Mouse (Mus musculus) heart, postnatal 0 days (tissue): ENCODE measurements around the gene Rmnd5a. TPM values are rescaled to one million over a fixed set of nuclear protein-coding genes. Genes with fewer than 3 reads are reported as not detected.
"Not testable (repeated sequence)": the region's sequence is repeated elsewhere in the genome, so short reads cannot be mapped to it uniquely, and the experiment has no call there.

Source experiments
- ATAC-seq: fragments of 200-750 bp; cut with Nextera tagmentation; 2 replicates; pipeline ENCODE4 v1.8.0; 2017; ENCODE audit warnings: low read depth, moderate number of reproducible peaks, moderate library complexity; ENCODE audit not compliant: insufficient read depth
- DNase-seq: peaks from one replicate; pipeline ENCODE4 v3.0.0-alpha.2; 2016; ENCODE audit warnings: low spot score
- H3K27ac ChIP-seq: fragments of 300-500 bp; sonication (generic); 2 replicates; pipeline ENCODE4 v1.5.1; 2014; ENCODE audit warnings: low read depth, mild to moderate bottlenecking
- H3K27me3 ChIP-seq: fragments of 300-500 bp; sonication (generic); 2 replicates; pipeline ENCODE4 v1.6.1; 2014; ENCODE audit warnings: low read length, mixed read lengths; ENCODE audit not compliant: control insufficient read depth, insufficient read depth
- H3K36me3 ChIP-seq: fragments of 300-500 bp; sonication (generic); replicated peaks from 2 replicates; pipeline ENCODE4 v1.6.1; 2014; ENCODE audit warnings: low read length, mixed read lengths; ENCODE audit not compliant: control insufficient read depth, insufficient read depth
- H3K4me1 ChIP-seq: fragments of 300-500 bp; sonication (generic); 2 replicates; pipeline ENCODE4 v1.6.1; 2014; ENCODE audit warnings: antibody characterized with exemption; ENCODE audit not compliant: control insufficient read depth, insufficient read depth
- H3K4me2 ChIP-seq: fragments of 300-500 bp; sonication (generic); 2 replicates; pipeline ENCODE4 v1.6.1; 2014; ENCODE audit warnings: low read depth, mild to moderate bottlenecking, low read length, moderate library complexity
- H3K4me3 ChIP-seq: fragments of 300-500 bp; sonication (generic); 2 replicates; pipeline ENCODE4 v1.5.1; 2014; ENCODE audit warnings: low read depth, low read length
- H3K9ac ChIP-seq: fragments of 300-500 bp; sonication (generic); replicated peaks from 2 replicates; pipeline ENCODE4 v1.6.1; 2014; ENCODE audit warnings: low read depth, low read length, mixed read lengths
- H3K9me3 ChIP-seq: fragments of 300-500 bp; sonication (generic); replicated peaks from 2 replicates; pipeline ENCODE4 v1.6.1; 2016; ENCODE audit warnings: low read length; ENCODE audit not compliant: control insufficient read depth
- CTCF ChIP-seq: IDR thresholded peaks from 2 replicates; pipeline ENCODE4 v1.5.1; 2016; ENCODE audit warnings: antibody characterized with exemption, control low read depth, low read depth
- EP300 ChIP-seq: IDR thresholded peaks from 2 replicates; pipeline ENCODE4 v1.6.1; 2016; ENCODE audit warnings: antibody characterized with exemption, low read depth
- WGBS: fragments of 180-500 bp; shearing (Covaris S2); extraction: QIAGEN DNeasy Blood & Tissue Kit; methylation state at CpG from one replicate; pipeline ENCODE4 v1.1.7; 2014; 5-methylcytosine and 5-hydroxymethylcytosine counted together
- polyA plus RNA-seq: library from polyadenylated mRNA; unstranded; fragments of >200 nt; fragmentation: Nextera tagmentation; extraction: Ambion mirVana; gene quantifications from 2 replicates; pipeline ENCODE4 v1.2.1, GENCODE M21; 2015
- total RNA-seq: library from RNA; depleted of rRNA; stranded (reverse); fragments of >200 nt; gene quantifications from 2 replicates; pipeline ENCODE4 v1.2.3, GENCODE M21; 2014; ENCODE audit warnings: low replicate concordance

The Rmnd5a gene
- total and polyA plus RNA-seq, 2 experiments from 2014 or later = 6.9 to 35.2 TPM

GRCm38 (mm10) chr6:71471830-71472520 lies 31.5 kb upstream of the Rmnd5a start:
- 66% methylated on average over 4 of the region's 4 CpGs for WGBS
- TF ChIP-seq EP300 (no peak), CTCF (no peak)
- no peak overlapping the region for H3K27ac ChIP-seq
- no peak overlapping the region for H3K4me3 ChIP-seq
- DNase-seq (no peak), ATAC-seq (no peak)
- H3K9me3 ChIP-seq = no peaks in the 10 kb centered on the region
- no peak overlapping the region for H3K9ac ChIP-seq
- no peak overlapping the region for H3K4me2 ChIP-seq
- no peaks in the 10 kb centered on the region for H3K4me1 ChIP-seq
- no peaks in the 10 kb centered on the region for H3K27me3 ChIP-seq
- H3K36me3 ChIP-seq = no peaks in the 10 kb centered on the region

GRCm38 (mm10) chr6:71469291-71469690 lies 28.9 kb upstream of the Rmnd5a start:
- Histone ChIP-seq H3K4me2 (no peak overlapping the region), H3K27ac (no peak overlapping the region), H3K4me1 (no peaks in the 10 kb centered on the region), H3K36me3 (no peaks in the 10 kb centered on the region), H3K27me3 (no peaks in the 10 kb centered on the region), H3K4me3 (no peak overlapping the region), H3K9me3 (no peaks in the 10 kb centered on the region), H3K9ac (no peak overlapping the region)
- 37% methylated on average over 3 of the region's 3 CpGs for WGBS
- no peak for DNase-seq
- no peak for ATAC-seq
- no peak for TF ChIP-seq EP300
- TF ChIP-seq CTCF = no peak

GRCm38 (mm10) chr6:71467766-71468165 lies 27.3 kb upstream of the Rmnd5a start:
- no peak for TF ChIP-seq CTCF
- no peak for TF ChIP-seq EP300
- Histone ChIP-seq H3K4me3 (no peak overlapping the region), H3K9ac (no peak overlapping the region), H3K4me2 (no peak overlapping the region), H3K27ac (no peak overlapping the region), H3K27me3 (no peaks in the 10 kb centered on the region), H3K9me3 (no peaks in the 10 kb centered on the region), H3K36me3 (no peaks in the 10 kb centered on the region), H3K4me1 (no peaks in the 10 kb centered on the region)
- WGBS = 73% methylated on average over 4 of the region's 4 CpGs
- DNase-seq = no peak
- no peak for ATAC-seq

- H3K4me1 ChIP-seq = no peaks in the 10 kb centered on the region
- TF ChIP-seq EP300 (no peak), CTCF (no peak)
- no peak for DNase-seq
- H3K9ac ChIP-seq = no peak overlapping the region
- H3K36me3 ChIP-seq = no peaks in the 10 kb centered on the region
- no peak for ATAC-seq
- no peaks in the 10 kb centered on the region for H3K27me3 ChIP-seq
- 85% methylated on average over 3 of the region's 3 CpGs for WGBS
- no peak overlapping the region for H3K27ac ChIP-seq
- H3K9me3 ChIP-seq = no peaks in the 10 kb centered on the region
- H3K4me3 ChIP-seq = no peak overlapping the region
- no peak overlapping the region for H3K4me2 ChIP-seq
These were observed 24.7 kb upstream of the Rmnd5a start for GRCm38 (mm10) chr6:71465146-71465545.

DNA sequence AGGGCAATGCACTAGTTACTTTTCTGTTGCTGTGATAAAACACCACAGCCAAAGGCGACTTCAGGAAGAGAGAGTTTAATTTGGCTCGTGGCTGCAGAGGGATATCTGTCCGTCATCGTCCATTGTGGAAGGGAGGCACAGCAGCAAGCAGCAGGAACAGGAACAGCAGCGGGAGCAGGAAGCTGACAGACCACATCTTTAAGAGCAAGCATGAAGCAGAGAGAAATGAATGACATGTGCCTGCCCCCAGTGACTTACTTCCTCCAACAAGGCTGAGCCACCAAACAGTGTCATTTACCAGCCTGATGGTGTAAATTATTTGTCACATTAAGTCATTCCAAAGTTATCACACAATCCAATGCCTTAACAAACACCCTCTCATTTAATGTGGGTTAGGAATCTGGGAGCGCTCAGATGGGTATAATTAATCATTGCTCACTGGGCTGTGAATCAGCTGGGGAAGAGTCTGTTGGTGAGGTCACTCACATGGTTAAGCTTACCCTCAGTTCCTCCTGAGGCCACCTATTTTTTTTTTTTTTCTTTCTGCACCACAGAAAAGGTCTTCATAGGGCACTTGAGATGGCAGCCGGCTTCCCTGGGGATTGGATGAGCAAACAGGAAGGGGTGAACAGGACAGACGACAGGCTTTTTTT lies 17.6 kb upstream of the Rmnd5a start:
- WGBS = 59% methylated on average over 8 of the region's 8 CpGs
- DNase-seq (no peak), ATAC-seq (no peak)
- TF ChIP-seq CTCF = no peak
- TF ChIP-seq EP300 = no peak
- Histone ChIP-seq H3K27me3 (no peaks in the 10 kb centered on the region), H3K9me3 (no peaks in the 10 kb centered on the region), H3K4me3 (no peak overlapping the region), H3K4me2 (no peak overlapping the region), H3K9ac (no peak overlapping the region), H3K27ac (no peak overlapping the region), H3K4me1 (no peaks in the 10 kb centered on the region), H3K36me3 (no peaks in the 10 kb centered on the region)

- not testable (repeated sequence) for H3K4me3 ChIP-seq, H3K27me3 ChIP-seq, H3K27ac ChIP-seq, ATAC-seq, H3K9ac ChIP-seq, DNase-seq, H3K9me3 ChIP-seq, H3K4me1 ChIP-seq, H3K36me3 ChIP-seq, H3K4me2 ChIP-seq
These were observed 13.7 kb upstream of the Rmnd5a start for GRCm38 (mm10) chr6:71453983-71454739.
